Mouse (Mus musculus): ENCODE measurements at regions not wholly inside any gene's neighbourhood (a gene's known extent, or its start where the extent isn't known, plus 50 kb on each side); places are given as distances from the start of the nearest gene placed in this dataset.
"Not testable (repeated sequence)": the region's sequence is repeated elsewhere in the genome, so short reads cannot be mapped to it uniquely, and the experiment has no call there.

- DNase-seq, result not testable (repeated sequence)
These were observed 263.0 kb downstream of the Nfkbiz start for GRCm38 (mm10) chr16:55575609-55576283.

- DNase-seq, result no peak
These were observed 267.6 kb downstream of the Nfkbiz start for GRCm38 (mm10) chr16:55571106-55571505.

GRCm38 (mm10) chr16:55570097-55570496 is 268.6 kb downstream of the Nfkbiz start:
- DNase-seq, result no peak

- no peak for DNase-seq
These were observed 258.2 kb upstream of the Zpld1 start for GRCm38 (mm10) chr16:55555821-55556535.

GRCm38 (mm10) chr16:55555224-55555623 is 257.4 kb upstream of the Zpld1 start:
- DNase-seq, result no peak

- no peak for DNase-seq
These were observed 256.1 kb upstream of the Zpld1 start for GRCm38 (mm10) chr16:55553896-55554295.

GRCm38 (mm10) chr16:55551348-55551747 is 253.6 kb upstream of the Zpld1 start:
- no peak for DNase-seq

GRCm38 (mm10) chr16:55550649-55551312 is 253.0 kb upstream of the Zpld1 start:
- no peak for DNase-seq

- DNase-seq, result no peak
These were observed 249.3 kb upstream of the Zpld1 start for GRCm38 (mm10) chr16:55547095-55547494.

- no peak for DNase-seq
These were observed 242.7 kb upstream of the Zpld1 start for GRCm38 (mm10) chr16:55540336-55541015.

- no peak for DNase-seq
These were observed 241.4 kb upstream of the Zpld1 start for GRCm38 (mm10) chr16:55539179-55539578.

GRCm38 (mm10) chr16:55537548-55537947 is 239.8 kb upstream of the Zpld1 start:
- DNase-seq, result no peak

- DNase-seq, result no peak
These were observed 234.9 kb upstream of the Zpld1 start for GRCm38 (mm10) chr16:55532686-55533085.

- DNase-seq, result no peak
These were observed 233.1 kb upstream of the Zpld1 start for GRCm38 (mm10) chr16:55530844-55531243.

GRCm38 (mm10) chr16:55527680-55528079 is 229.9 kb upstream of the Zpld1 start:
- no peak for DNase-seq

GRCm38 (mm10) chr16:55526230-55526842 is 228.6 kb upstream of the Zpld1 start:
- DNase-seq, result no peak

GRCm38 (mm10) chr16:55523264-55523663 is 225.5 kb upstream of the Zpld1 start:
- no peak for DNase-seq

- no peak for DNase-seq
These were observed 224.5 kb upstream of the Zpld1 start for GRCm38 (mm10) chr16:55522283-55522682.

- no peak for DNase-seq
These were observed 223.7 kb upstream of the Zpld1 start for GRCm38 (mm10) chr16:55521421-55521971.

GRCm38 (mm10) chr16:55520077-55520476 is 222.3 kb upstream of the Zpld1 start:
- DNase-seq, result no peak

- no peak for DNase-seq
These were observed 221.9 kb upstream of the Zpld1 start for GRCm38 (mm10) chr16:55519646-55520045.

GRCm38 (mm10) chr16:55516994-55517393 is 219.2 kb upstream of the Zpld1 start:
- DNase-seq, result no peak
